In the genomic region with DNA sequence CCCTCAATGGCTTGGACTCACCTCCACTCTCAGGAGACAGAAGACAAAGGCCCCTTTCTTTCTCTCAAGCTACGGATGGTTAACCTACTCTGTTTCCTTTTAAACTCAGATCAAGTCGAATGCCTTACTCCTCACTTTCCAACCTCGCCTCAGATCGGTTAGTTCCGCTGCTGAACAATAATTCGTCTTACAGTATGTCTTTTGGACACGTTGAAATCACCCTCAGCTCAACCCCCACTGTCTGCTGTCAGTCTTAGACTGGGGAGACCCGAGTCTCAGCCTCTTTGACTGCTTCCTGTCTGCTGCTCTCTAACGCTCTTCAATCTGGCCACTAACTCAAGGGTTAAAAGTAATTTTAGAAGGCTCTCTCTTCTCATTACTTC, we compare ENCODE assay signal across 9 mouse cellular contexts. TPM values are rescaled to one million over a fixed set of nuclear protein-coding genes. Genes with fewer than 3 reads are reported as not detected.
A peak's percentile ranks its signal among the peaks of the same experiment; 100 is the strongest.
DNase-seq lines count a peak whose midpoint lies in the region; ATAC-seq and TF ChIP-seq lines count a peak whose summit lies in the region.
"Had no signal": no experiment of that assay in that cellular context is flagged by ENCODE, and none has a peak within 500 bp of the region (broad histone marks: within the 10 kb centered on the region; RNA-seq: fewer than 3 reads in every experiment).

No protein-coding gene starts in this region.

- ATAC-seq in heart, embryonic 15.5 days (replicated peaks; ENCODE audit: insufficient number of reproducible peaks, insufficient read depth, low FRiP score, low read depth), result no peak
- peak; percentile 19; the same call in 1 of the 2 replicates for ATAC-seq in forebrain, embryonic 16.5 days
- ATAC-seq in liver, postnatal 0 days, result no peak

- H3K4me1 ChIP-seq in heart, embryonic 15.5 days (replicated peaks), result peaks cover 17% of the 10 kb centered on the region
- peaks cover 0 to 3% of the 10 kb centered on the region in 2 experiments; a peak in 1 of 4 replicates for H3K4me1 ChIP-seq in MEL (ENCODE audit: control insufficient read depth in 1 of 2, insufficient read depth in 2 of 2, low read length in 2 of 2)
- H3K4me1 ChIP-seq in forebrain, embryonic 16.5 days (replicated peaks; ENCODE audit: control insufficient read depth, insufficient read depth, low read length), result peaks cover 18% of the 10 kb centered on the region
- peaks cover 9% of the 10 kb centered on the region for H3K4me1 ChIP-seq in liver, postnatal 0 days (ENCODE audit: insufficient read depth)

- 28% methylated on average over 9 of the region's 9 CpGs for WGBS in heart, embryonic 15.5 days
- WGBS in forebrain, embryonic 16.5 days, result 8% methylated on average over 9 of the region's 9 CpGs
- 27% methylated on average over 9 of the region's 9 CpGs for whole genome bisulfite sequencing in liver, postnatal 0 days (ENCODE audit: insufficient replicate concordance)

- H3K9ac ChIP-seq in heart, embryonic 15.5 days, result no peak overlapping the region
- H3K9ac ChIP-seq in MEL (ENCODE audit: control insufficient read depth, low read depth, low read length, poor library complexity, severe bottlenecking), result no peak overlapping the region
- peak overlapping the region; percentile 27 for H3K9ac ChIP-seq in forebrain, embryonic 16.5 days (replicated peaks; ENCODE audit: low read depth, low read length)
- H3K9ac ChIP-seq in liver, postnatal 0 days (replicated peaks), result no peak overlapping the region

- no peaks in the 10 kb centered on the region for H3K9me3 ChIP-seq in heart, embryonic 15.5 days (replicated peaks)
- no peaks in the 10 kb centered on the region for H3K9me3 ChIP-seq in MEL (replicated peaks; ENCODE audit: insufficient read depth, low read length)
- H3K9me3 ChIP-seq in forebrain, embryonic 16.5 days (ENCODE audit: control insufficient read depth, low read length), result no peaks in the 10 kb centered on the region
- H3K9me3 ChIP-seq in liver, postnatal 0 days (ENCODE audit: low read length), result no peaks in the 10 kb centered on the region

- TF ChIP-seq CTCF in MEL (IDR thresholded peaks at IDR 0.05 in 2 of 3, conservative IDR thresholded peaks at IDR 0.05 in 1 of 3; ENCODE audit: control insufficient read depth in 1 of 3, insufficient read depth in 1 of 3, low read depth in 2 of 3, low read length in 3 of 3, poor library complexity in 1 of 3, severe bottlenecking in 1 of 3), result no peak
- no peak for TF ChIP-seq CTCF in liver, postnatal 0 days (IDR thresholded peaks at IDR 0.05; ENCODE audit: low read depth)

- no peak for TF ChIP-seq POLR2A in MEL (IDR thresholded peaks at IDR 0.05; ENCODE audit: control insufficient read depth in 1 of 2, insufficient read depth in 1 of 2, low read depth in 1 of 2, low read length in 2 of 2, poor library complexity in 1 of 2)

- H3K36me3 ChIP-seq in heart, embryonic 15.5 days, result no peaks in the 10 kb centered on the region
- H3K36me3 ChIP-seq in MEL (ENCODE audit: control insufficient read depth in 1 of 2, insufficient read depth in 2 of 2, low read length in 2 of 2), result peaks cover 0 to 6% of the 10 kb centered on the region in 2 experiments; a peak in 2 of 4 replicates
- 0 out of 2 replicates have a peak, but pooled peaks cover 1% of the 10 kb centered on the region for H3K36me3 ChIP-seq in forebrain, embryonic 16.5 days (ENCODE audit: control insufficient read depth, insufficient read depth)
- no peaks in the 10 kb centered on the region for H3K36me3 ChIP-seq in liver, postnatal 0 days (replicated peaks; ENCODE audit: insufficient read depth, low read length)
- H3K36me3 ChIP-seq: G1E had no signal

- no peak for TF ChIP-seq RAD21 in MEL (IDR thresholded peaks at IDR 0.05; ENCODE audit: low read depth, low read length)

- no peak for DNase-seq in heart, adult 9 months (ENCODE audit: low spot score in 2 of 2)
- DNase-seq in MEL (ENCODE audit: low read depth, low spot score), result no peak
- no peak for DNase-seq in liver, postnatal 0 days
- DNase-seq in retina, embryonic 14.5 days (ENCODE audit: low spot score), result no peak
- DNase-seq in cerebellum, adult 9-11 months, result no peak
- DNase-seq in frontal cortex, adult 2 months (ENCODE audit: extremely low spot score in 1 of 2, low spot score in 1 of 2), result no peak

- no peak overlapping the region for H3K27ac ChIP-seq in heart, embryonic 15.5 days
- H3K27ac ChIP-seq in MEL (ENCODE audit: control insufficient read depth, low read depth, low read length), result no peak overlapping the region
- H3K27ac ChIP-seq in forebrain, embryonic 16.5 days (ENCODE audit: low read length), result peak overlapping the region; percentile 65
- H3K27ac ChIP-seq in liver, postnatal 0 days (ENCODE audit: low read depth), result no peak overlapping the region

- no peaks in the 10 kb centered on the region for H3K79me2 ChIP-seq in MEL (ENCODE audit: control insufficient read depth, insufficient read depth, low read length, poor library complexity)

- H3K4me2 ChIP-seq in heart, embryonic 15.5 days, result peak overlapping the region; percentile 95
- peak overlapping the region; percentile 73 for H3K4me2 ChIP-seq in forebrain, embryonic 16.5 days (ENCODE audit: low read length)
- H3K4me2 ChIP-seq in liver, postnatal 0 days (ENCODE audit: low read depth, low read length), result peak overlapping the region; percentile 80

- TF ChIP-seq EP300 in MEL (IDR thresholded peaks at IDR 0.05; ENCODE audit: low read depth in 1 of 2, low read length in 2 of 2), result no peak
- TF ChIP-seq EP300 in liver, postnatal 0 days (IDR thresholded peaks at IDR 0.05; ENCODE audit: low read depth), result no peak

- peaks cover 61% of the 10 kb centered on the region for H3K27me3 ChIP-seq in heart, embryonic 15.5 days
- peaks cover 0 to 3% of the 10 kb centered on the region in 2 experiments; a peak in 2 of 4 replicates for H3K27me3 ChIP-seq in MEL (ENCODE audit: control insufficient read depth in 1 of 2, insufficient read depth in 2 of 2, low read length in 2 of 2)
- H3K27me3 ChIP-seq in forebrain, embryonic 16.5 days (replicated peaks; ENCODE audit: control insufficient read depth, insufficient read depth, low read length), result no peaks in the 10 kb centered on the region
- peaks cover 37% of the 10 kb centered on the region for H3K27me3 ChIP-seq in liver, postnatal 0 days (ENCODE audit: insufficient read depth, low read length)

- H3K4me3 ChIP-seq in heart, embryonic 15.5 days, result peak overlapping the region; percentile 61
- peak overlapping the region; percentile 39 to 71 for H3K4me3 ChIP-seq in MEL (ENCODE audit: control insufficient read depth in 1 of 2, insufficient read depth in 1 of 2, low read depth in 2 of 2, low read length in 2 of 2)
- peak overlapping the region; percentile 69 for H3K4me3 ChIP-seq in forebrain, embryonic 16.5 days (replicated peaks; ENCODE audit: low read length)
- H3K4me3 ChIP-seq in liver, postnatal 0 days (ENCODE audit: low read depth, low read length), result peak overlapping the region; percentile 44; the same call in 1 of the 2 replicates

TF ChIP-seq in MEL, 35 proteins besides CTCF, POLR2A, EP300 and RAD21:
- TF ChIP-seq UBTF (IDR thresholded peaks at IDR 0.05; ENCODE audit: borderline replicate concordance, insufficient read depth, low read depth, low read length) (no peak), ZC3H11A (IDR thresholded peaks at IDR 0.05; ENCODE audit: low read depth, low read length) (no peak), BHLHE40 (IDR thresholded peaks at IDR 0.05; ENCODE audit: borderline replicate concordance, low read depth, low read length) (no peak), JUND (IDR thresholded peaks at IDR 0.05; ENCODE audit: low read depth, low read length) (no peak), ZNF384 (IDR thresholded peaks at IDR 0.05; ENCODE audit: low read depth, low read length) (no peak), NELFE (IDR thresholded peaks at IDR 0.05; ENCODE audit: low read depth, low read length) (no peak), E2F4 (IDR thresholded peaks at IDR 0.05; ENCODE audit: borderline replicate concordance, low read depth, low read length) (no peak), CHD2 (IDR thresholded peaks at IDR 0.05; ENCODE audit: low read length) (no peak), SIN3A (IDR thresholded peaks at IDR 0.05; ENCODE audit: low read length) (no peak), MAFK (IDR thresholded peaks at IDR 0.05; ENCODE audit: borderline replicate concordance, low read depth, low read length) (no peak), POLR2AphosphoS2 (IDR thresholded peaks at IDR 0.05; ENCODE audit: low read length) (no peak), TBP (IDR thresholded peaks at IDR 0.05; ENCODE audit: low read depth, low read length) (no peak), POLR2AphosphoS5 (IDR thresholded peaks at IDR 0.05; ENCODE audit: borderline replicate concordance, low read depth, low read length) (no peak), MYB (IDR thresholded peaks at IDR 0.05; ENCODE audit: low read depth, low read length) (no peak), TCF12 (IDR thresholded peaks at IDR 0.05; ENCODE audit: low read depth, low read length) (no peak), ELF1 (IDR thresholded peaks at IDR 0.05; ENCODE audit: low read depth, low read length) (no peak), USF1 (IDR thresholded peaks at IDR 0.05; ENCODE audit: low read depth, low read length) (no peak), GABPA (IDR thresholded peaks at IDR 0.05; ENCODE audit: low read depth, low read length) (no peak)

RNA-seq across cellular contexts. Expression of a gene that starts 0.5 kb away (rescaled TPM):
- polyA plus RNA-seq in heart, embryonic 15.5 days (2015; fragmentation: Nextera tagmentation; extraction: Ambion mirVana), result 0.53 and 1.7 TPM in 2 replicates
- 0.35 and 0.72 TPM in 2 replicates for total RNA-seq in MEL (2012; rRNA removed)
- 1 to 10 TPM in 1 of 2 experiments, not detected in 1; 2.5 TPM for polyA plus RNA-seq in MEL (2012; ENCODE audit: insufficient read depth in 1 of 2, insufficient read length in 2 of 2, low read depth in 1 of 2, low replicate concordance in 2 of 2, missing spikeins in 1 of 2)
- 20.8 and 25.7 TPM in 2 replicates for polyA plus RNA-seq in forebrain, embryonic 16.5 days (2015; fragmentation: Nextera tagmentation; extraction: Ambion mirVana)
- 1.0 and 1.1 TPM in 2 replicates for polyA plus RNA-seq in liver, postnatal 0 days (2015; fragmentation: Nextera tagmentation; extraction: Ambion mirVana)
- 31.1 and 35.4 TPM in 2 replicates for polyA plus RNA-seq in frontal cortex, adult 2 months (2012; rRNA removed)
- polyA plus RNA-seq: G1E had no signal

RNA-seq across cellular contexts. Expression of a gene that starts 31.9 kb away (rescaled TPM):
- 0.31 and 1.2 TPM in 2 replicates for polyA plus RNA-seq in heart, embryonic 15.5 days (2015; fragmentation: Nextera tagmentation; extraction: Ambion mirVana)
- 17.0 and 17.5 TPM in 2 replicates for total RNA-seq in MEL (2012; rRNA removed)
- 10 to 100 TPM in 1 of 2 experiments, not detected in 1; 16.1 TPM for polyA plus RNA-seq in MEL (2012; ENCODE audit: insufficient read depth in 1 of 2, insufficient read length in 2 of 2, low read depth in 1 of 2, low replicate concordance in 2 of 2, missing spikeins in 1 of 2)
- 0.34 and 0.39 TPM in 2 replicates for polyA plus RNA-seq in forebrain, embryonic 16.5 days (2015; fragmentation: Nextera tagmentation; extraction: Ambion mirVana)
- 1.3 and 1.6 TPM in 2 replicates for polyA plus RNA-seq in liver, postnatal 0 days (2015; fragmentation: Nextera tagmentation; extraction: Ambion mirVana)
- polyA plus RNA-seq in frontal cortex, adult 2 months (2012; rRNA removed), result 3.6 and 3.8 TPM in 2 replicates
